25 mouse cellular contexts compared by ENCODE assay signal in genomic region chr9:61095069-61095775, GRCm38 (mm10).
DNase-seq lines count a peak whose midpoint lies in the region; ATAC-seq and TF ChIP-seq lines count a peak whose summit lies in the region.
"Had no signal": no experiment of that assay in that cellular context is flagged by ENCODE, and none has a peak within 500 bp of the region (broad histone marks: within the 10 kb centered on the region; RNA-seq: fewer than 3 reads in every experiment).

No protein-coding gene starts in this region.

- H3K4me1 ChIP-seq in lung, postnatal 0 days (ENCODE audit: insufficient read depth, low read depth, low read length): no peaks in the 10 kb centered on the region
- peaks cover 14% of the 10 kb centered on the region; the same call in 1 of the 2 replicates for H3K4me1 ChIP-seq in hindbrain, embryonic 13.5 days (replicated peaks)
- H3K4me1 ChIP-seq: embryonic facial prominence, embryonic 15.5 days; heart, embryonic 13.5 days; liver, embryonic 15.5 days had no signal

- H3K27me3 ChIP-seq in lung, postnatal 0 days (replicated peaks; ENCODE audit: insufficient read depth, low read length): peaks cover 21% of the 10 kb centered on the region; the same call in 1 of the 2 replicates
- peaks cover 12% of the 10 kb centered on the region for H3K27me3 ChIP-seq in hindbrain, embryonic 13.5 days
- H3K27me3 ChIP-seq: embryonic facial prominence, embryonic 15.5 days; limb, embryonic 15.5 days; liver, embryonic 15.5 days had no signal

- H3K9me3 ChIP-seq in lung, postnatal 0 days (ENCODE audit: low read length): no peaks in the 10 kb centered on the region
- H3K9me3 ChIP-seq in hindbrain, embryonic 13.5 days: no peaks in the 10 kb centered on the region
- H3K9me3 ChIP-seq: embryonic facial prominence, embryonic 15.5 days; limb, embryonic 15.5 days; liver, embryonic 15.5 days had no signal

- H3K4me2 ChIP-seq in lung, postnatal 0 days (replicated peaks; ENCODE audit: low read depth, low read length): no peak overlapping the region
- H3K4me2 ChIP-seq in hindbrain, embryonic 13.5 days: no peak overlapping the region
- H3K4me2 ChIP-seq: embryonic facial prominence, embryonic 15.5 days; heart, embryonic 13.5 days; limb, embryonic 15.5 days; liver, embryonic 15.5 days; midbrain, embryonic 11.5 days had no signal

- H3K27ac ChIP-seq in lung, postnatal 0 days (ENCODE audit: low read length): no peak overlapping the region
- H3K27ac ChIP-seq in hindbrain, embryonic 13.5 days: no peak overlapping the region
- H3K27ac ChIP-seq: embryonic facial prominence, embryonic 15.5 days; heart, embryonic 13.5 days; kidney, postnatal 0 days; left cerebral cortex, adult 2 months; limb, embryonic 15.5 days; liver, embryonic 15.5 days had no signal

- TF ChIP-seq EP300 in lung, postnatal 0 days (IDR thresholded peaks at IDR 0.05): 0 out of 2 replicates have a peak, but pooled peaks have one; percentile 45

- H3K4me3 ChIP-seq in lung, postnatal 0 days (ENCODE audit: low read depth, low read length): no peak overlapping the region
- H3K4me3 ChIP-seq in hindbrain, embryonic 13.5 days: no peak overlapping the region
- H3K4me3 ChIP-seq: embryonic facial prominence, embryonic 15.5 days; heart, embryonic 13.5 days; left cerebral cortex, adult 2 months; limb, embryonic 15.5 days; liver, embryonic 15.5 days had no signal

- no peaks in the 10 kb centered on the region for H3K36me3 ChIP-seq in lung, postnatal 0 days (ENCODE audit: insufficient read depth, low read length)
- no peaks in the 10 kb centered on the region for H3K36me3 ChIP-seq in hindbrain, embryonic 13.5 days
- H3K36me3 ChIP-seq: embryonic facial prominence, embryonic 15.5 days; heart, embryonic 13.5 days; limb, embryonic 15.5 days; liver, embryonic 15.5 days had no signal

- 58% methylated on average over 2 of the region's 2 CpGs for WGBS in lung, postnatal 0 days
- 88% methylated on average over 2 of the region's 2 CpGs for WGBS in hindbrain, embryonic 13.5 days

- TF ChIP-seq POLR2A in brain, embryonic 14.5 days (IDR thresholded peaks at IDR 0.05; ENCODE audit: borderline replicate concordance, extremely low read depth, insufficient read depth, insufficient read length, poor library complexity, severe bottlenecking): no peak

- no peak for TF ChIP-seq CTCF in brain, embryonic 14.5 days (IDR thresholded peaks at IDR 0.05; ENCODE audit: borderline replicate concordance, extremely low read depth, insufficient read depth, insufficient read length)
- no peak for TF ChIP-seq CTCF in lung, postnatal 0 days (IDR thresholded peaks at IDR 0.05)

- peak; percentile 61 for ATAC-seq in lung, postnatal 0 days
- no peak for ATAC-seq in hindbrain, embryonic 13.5 days (ENCODE audit: low FRiP score)
- ATAC-seq: forebrain, embryonic 16.5 days had no signal

- H3K9ac ChIP-seq in lung, postnatal 0 days (replicated peaks; ENCODE audit: low read depth): no peak overlapping the region
- no peak overlapping the region for H3K9ac ChIP-seq in hindbrain, embryonic 13.5 days
- H3K9ac ChIP-seq: embryonic facial prominence, embryonic 15.5 days; heart, embryonic 13.5 days; limb, embryonic 15.5 days; liver, embryonic 15.5 days had no signal

- peak; percentile 7 for DNase-seq in adrenal gland, adult 8-10 months
- DNase-seq in adrenal gland, postnatal 25 days: no peak
- peak; percentile 3 for DNase-seq in 3T3-L1 (ENCODE audit: low read depth, low spot score)
- peak; percentile 68 for DNase-seq in brain, embryonic 14.5 days (ENCODE audit: low read depth)
- DNase-seq in lung, postnatal 0 days (ENCODE audit: low spot score): peak; percentile 81
- DNase-seq in ovary, postnatal 36 days (ENCODE audit: low spot score): no peak
- DNase-seq in cerebellum, postnatal 25 days: no peak
- DNase-seq: cerebellum, adult 2 months; gastrocnemius, postnatal 14 days; heart, adult 18-20 months; heart, postnatal 14 days; kidney, adult 11 months; left cerebral cortex, postnatal 4 days; retina, postnatal 1 day; right cerebral cortex, postnatal 25 days; thymus, postnatal 25 days had no signal

Comparison
In these comparisons a context has a peak if more than half of its experiments do, and no peak if none do; other contexts are left out.
1. DNase-seq: peak in adrenal gland, adult 8-10 months (single experiment), 3T3-L1 (single experiment), brain, embryonic 14.5 days (single experiment) and lung, postnatal 0 days (single experiment); none in adrenal gland, postnatal 25 days (single experiment), ovary, postnatal 36 days (single experiment) and cerebellum, postnatal 25 days (0 of 2).